Mouse (Mus musculus): ENCODE data around the gene Btbd9.
"Not testable (repeated sequence)": the region's sequence is repeated elsewhere in the genome, so short reads cannot be mapped to it uniquely, and the experiment has no call there.

Btbd9 gene

GRCm38 (mm10) chr17:30575941-30576773 is at the start of gene Btbd9:
Gene Btbd9, minus strand, starts transcription at chr17:30576488.
- DNase-seq, result peak; percentile 93

DNA sequence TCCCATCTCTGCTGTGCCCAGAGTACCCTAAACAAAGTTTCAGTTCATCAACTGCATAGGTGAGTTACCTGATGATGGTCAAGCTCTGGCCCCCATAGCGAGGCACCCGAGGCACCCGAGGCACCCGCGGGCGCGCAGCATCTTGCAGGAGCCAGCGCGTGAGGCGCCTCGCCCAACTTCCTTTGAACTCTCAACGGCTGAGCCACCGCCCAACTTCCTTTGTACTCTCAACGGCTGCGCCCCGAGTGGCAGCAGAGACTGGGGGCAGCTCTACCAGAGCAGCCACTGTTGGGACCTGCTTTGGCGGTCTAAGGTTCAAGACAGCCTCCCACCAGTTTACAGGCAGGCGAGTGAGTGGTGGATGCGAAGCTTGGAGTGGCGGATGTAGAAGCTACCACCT is 47.8 kb upstream of the Btbd9 start, which contains the start of gene Dnah8:
TSS of gene Dnah8 (plus strand) at position 223 of the 400 bp plus-strand sequence.
- DNase-seq, result not testable (repeated sequence)

- DNase-seq, result no peak
Measured at GRCm38 (mm10) chr17:30623200-30623599, 46.9 kb upstream of the Btbd9 start.

DNA sequence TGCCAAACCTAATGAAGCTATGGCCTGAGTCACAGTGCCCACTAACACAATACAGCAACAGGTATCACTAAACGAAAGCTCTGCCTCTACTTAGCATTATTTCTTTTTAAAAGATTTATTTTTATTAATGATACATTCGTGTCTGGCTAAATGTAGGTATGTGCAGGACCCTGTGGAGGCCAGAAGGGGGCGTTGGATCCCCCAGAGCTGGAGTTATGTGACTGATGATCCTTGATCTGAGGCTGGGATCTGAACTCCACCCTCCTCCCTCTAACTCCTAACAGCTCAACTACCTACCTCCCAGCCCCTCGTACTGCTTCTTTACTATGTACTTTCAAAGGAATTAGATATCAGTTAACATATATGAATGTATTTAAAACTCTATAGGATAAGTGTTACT is 45.2 kb upstream of the Btbd9 start:
- DNase-seq, result no peak

DNA sequence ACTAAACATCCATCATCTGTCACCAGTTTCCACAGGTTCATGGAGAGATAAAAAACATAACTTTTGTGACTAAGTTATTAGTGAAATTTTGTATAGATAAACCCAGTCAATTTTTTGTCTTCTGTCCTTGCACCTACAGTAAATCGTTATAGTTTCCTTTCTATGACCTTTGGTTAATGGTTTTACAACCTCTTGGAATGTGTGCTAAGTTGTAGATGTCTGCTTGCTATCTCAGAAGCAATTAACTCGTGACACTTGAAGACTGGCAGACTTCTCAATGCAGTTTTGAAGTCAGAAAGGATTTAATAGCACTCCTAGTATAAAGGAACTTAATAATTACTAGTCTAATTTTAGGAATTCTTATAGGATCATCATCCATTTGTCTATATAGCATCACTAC is 44.3 kb upstream of the Btbd9 start:
- DNase-seq, result no peak

DNA sequence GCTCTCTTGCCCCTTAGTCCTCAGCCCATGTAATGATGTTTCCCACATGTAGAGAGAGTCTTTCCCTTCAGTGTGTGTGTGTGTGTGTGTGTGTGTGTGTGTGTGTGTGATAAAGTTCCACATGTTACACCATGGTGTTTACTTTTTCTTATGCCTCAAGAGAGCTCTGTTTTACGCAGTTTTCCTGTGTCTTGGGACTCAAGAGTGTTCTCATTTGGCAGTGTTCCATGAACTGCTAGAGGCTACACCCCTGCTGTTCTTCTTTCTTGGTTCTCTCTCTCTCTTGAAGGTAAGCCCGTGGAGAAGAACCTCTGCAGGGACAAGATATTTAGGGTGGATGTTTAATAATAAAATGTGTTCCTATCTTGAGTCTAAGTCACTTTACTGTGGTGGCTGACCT is 42.9 kb upstream of the Btbd9 start:
- DNase-seq, result no peak

- DNase-seq, result no peak
Measured at GRCm38 (mm10) chr17:30618136-30618891, 42.0 kb upstream of the Btbd9 start.

DNA sequence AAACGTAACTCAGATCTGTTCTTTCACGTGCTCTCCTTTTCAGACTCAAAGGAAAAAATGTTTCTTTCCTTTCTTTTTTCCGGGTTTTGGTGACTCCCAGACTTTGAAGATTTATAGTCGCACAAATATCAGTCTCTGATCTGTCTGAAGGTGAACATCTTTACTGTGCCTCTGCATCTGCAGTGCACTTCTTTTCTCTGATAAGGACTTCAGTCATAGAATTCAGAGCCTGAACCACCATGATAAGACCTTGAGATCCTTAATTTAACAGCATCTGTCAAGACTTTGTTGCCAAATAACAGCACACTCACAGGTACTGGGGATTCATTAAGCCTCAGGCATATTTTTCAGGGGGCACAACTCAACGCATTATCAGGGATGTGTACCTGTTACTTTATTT is 39.9 kb upstream of the Btbd9 start:
- no peak for DNase-seq

DNA sequence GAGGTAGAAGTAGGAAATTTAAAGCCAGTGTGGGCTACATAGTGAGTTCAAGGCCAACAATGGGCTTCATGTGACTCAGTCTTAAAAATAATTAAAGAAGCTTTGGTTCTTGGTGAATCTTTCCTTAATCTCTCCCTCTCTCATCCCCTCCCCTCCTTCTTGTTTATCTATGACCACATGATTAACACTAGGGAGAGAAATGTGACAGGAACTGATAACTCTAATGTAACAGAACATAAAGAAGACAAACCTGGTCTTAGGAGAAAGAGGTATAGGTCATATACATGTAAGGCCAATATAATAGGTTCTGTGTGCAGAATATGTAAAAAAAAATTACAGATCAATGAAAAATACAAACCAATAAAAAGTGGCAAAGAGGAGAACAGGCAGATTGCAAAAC is 37.1 kb upstream of the Btbd9 start:
- no peak for DNase-seq

DNA sequence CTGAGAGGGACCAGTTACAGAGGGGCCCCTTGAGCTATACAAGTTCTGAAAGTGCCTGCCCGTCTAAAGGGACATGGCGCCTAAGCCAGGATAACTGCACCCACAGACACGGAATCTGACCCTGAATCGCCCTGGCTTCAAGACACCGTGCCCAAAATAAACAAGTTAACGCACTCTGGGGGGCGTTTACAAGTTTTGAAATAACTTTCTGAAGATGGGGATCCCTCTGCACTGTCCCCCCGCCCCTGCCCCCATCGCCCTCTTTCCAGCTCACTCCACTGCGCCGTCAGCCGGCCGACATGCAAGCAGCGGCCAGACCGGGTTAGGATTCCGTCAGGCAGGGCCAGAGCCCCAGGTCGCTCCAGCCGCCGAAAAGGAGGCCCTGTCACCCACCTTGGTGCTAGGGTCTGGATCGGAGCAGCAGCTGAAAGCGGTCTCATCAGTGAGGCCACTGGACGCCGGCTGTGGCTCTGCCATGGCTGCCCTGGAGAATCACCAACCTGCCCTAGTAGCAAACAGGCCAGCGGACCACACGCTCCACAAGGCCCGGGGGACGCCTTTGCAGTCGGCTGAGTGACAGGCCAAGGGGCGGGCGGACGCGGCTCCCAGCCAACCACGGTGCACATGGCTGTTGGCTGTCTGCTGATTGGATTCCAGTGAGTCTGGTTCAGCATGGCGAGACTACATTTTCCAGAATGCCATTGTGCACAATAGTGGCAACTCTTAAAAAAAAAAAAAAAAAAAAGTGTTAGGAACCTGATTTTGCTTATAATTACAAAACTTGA is 36.0 kb upstream of the Btbd9 start:
- peak; percentile 100 for DNase-seq

DNA sequence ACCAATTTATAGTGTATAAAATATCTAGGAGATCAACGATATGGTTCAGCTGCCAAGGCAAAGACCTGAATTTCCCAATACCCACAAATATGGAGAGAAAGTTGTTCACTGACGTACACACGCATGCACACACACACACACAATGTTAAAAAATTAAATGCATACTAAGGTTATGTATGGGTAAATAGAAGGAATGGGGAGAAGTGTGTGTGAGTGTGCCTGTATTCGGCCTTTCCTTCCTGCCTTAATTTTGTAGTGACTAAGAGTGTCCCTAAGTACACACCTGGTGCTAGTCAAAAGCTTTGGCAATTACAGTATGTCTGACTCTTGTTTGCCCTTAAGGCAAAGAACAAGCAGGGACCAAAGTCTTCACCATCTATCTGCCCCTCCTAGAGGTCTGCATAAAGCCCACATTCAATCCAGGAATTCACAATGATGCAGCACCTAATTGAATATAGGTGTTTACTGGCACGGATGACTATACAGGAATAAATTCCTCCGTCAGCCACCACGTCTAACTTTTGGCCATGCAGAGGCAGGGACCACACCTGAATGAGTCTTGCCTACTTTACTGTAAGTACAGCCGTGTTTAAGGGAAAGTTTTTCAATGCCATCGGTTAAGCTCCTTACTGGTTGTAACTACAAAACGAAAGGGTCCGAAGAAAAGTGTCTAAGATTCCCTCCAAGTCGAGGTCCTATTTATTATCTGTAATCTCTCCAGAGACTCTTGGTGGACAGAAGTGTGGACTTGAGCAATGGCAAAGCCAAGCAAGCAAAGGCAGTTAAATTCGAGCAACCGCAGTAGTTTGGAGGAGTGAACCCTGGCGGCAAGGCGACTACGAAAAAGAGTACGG is 35.2 kb upstream of the Btbd9 start:
- DNase-seq, result no peak

DNA sequence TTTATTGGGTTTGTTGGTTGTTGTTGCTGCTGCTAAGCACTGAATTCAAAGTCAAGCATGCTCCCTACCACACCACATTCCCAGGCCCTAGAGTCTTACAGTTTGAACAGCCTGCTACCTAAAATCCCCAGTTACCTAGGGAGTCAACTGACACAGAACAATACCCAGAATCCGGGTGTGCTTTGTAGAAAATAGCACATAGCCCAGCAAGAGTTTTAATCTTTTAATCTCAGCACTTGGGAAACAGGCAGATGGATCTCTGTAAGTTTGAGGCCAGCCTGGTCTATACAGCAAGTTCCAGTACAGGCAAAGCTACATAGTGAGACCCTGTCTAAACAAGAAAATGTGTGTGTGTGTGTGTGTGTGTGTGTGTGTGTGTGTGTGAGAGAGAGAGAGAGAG is 34.5 kb upstream of the Btbd9 start:
- DNase-seq, result no peak

DNA sequence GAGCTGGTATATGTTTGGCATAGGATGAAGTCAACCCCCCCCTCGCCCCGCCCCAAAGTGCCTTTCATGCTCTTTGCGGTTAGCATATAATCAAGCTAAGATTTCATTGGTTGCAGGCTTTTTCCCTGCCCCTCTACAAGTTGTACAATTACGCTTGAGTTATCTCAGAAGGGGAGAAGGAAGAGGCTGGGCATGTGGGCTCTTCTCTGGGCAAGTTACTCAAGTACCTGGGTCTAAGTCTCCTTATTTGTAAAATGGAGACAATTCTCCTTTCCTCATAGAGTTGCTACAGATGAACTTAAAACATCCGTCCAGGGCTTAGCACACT is 33.7 kb upstream of the Btbd9 start:
- no peak for DNase-seq

- no peak for DNase-seq
Measured at GRCm38 (mm10) chr17:30609305-30609979, 33.2 kb upstream of the Btbd9 start.

DNA sequence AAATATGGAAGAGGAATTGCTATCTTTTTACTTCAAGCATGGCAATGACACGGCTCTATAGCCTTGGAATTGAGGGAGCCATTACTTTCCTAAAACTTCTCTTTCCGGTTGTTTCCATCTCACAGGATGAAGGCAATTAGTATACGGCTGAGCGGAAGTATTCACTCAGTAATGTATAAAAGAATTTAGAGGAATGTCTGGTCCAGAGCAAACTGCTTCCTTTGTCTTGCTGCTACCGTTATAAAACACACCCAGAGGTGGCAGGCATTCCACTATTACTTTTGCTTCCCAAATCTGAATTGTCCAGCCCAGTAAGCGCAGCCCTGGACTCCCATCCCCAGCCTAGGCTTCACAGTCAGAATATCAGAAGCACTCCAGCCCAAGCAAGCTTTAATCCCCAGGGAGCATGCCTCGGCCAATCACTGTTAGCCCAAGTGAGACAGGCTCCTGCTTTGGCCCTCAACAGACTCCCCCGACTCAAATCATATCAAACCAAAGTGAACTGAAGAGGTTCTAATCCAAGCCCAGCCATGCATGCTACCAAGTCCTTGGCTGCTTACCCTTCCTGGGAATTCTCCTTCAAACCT is 31.7 kb upstream of the Btbd9 start:
- no peak for DNase-seq

GRCm38 (mm10) chr17:30607330-30607729 is 31.0 kb upstream of the Btbd9 start:
- DNase-seq, result no peak

- no peak for DNase-seq
Measured at GRCm38 (mm10) chr17:30606634-30607081, 30.4 kb upstream of the Btbd9 start.

DNA sequence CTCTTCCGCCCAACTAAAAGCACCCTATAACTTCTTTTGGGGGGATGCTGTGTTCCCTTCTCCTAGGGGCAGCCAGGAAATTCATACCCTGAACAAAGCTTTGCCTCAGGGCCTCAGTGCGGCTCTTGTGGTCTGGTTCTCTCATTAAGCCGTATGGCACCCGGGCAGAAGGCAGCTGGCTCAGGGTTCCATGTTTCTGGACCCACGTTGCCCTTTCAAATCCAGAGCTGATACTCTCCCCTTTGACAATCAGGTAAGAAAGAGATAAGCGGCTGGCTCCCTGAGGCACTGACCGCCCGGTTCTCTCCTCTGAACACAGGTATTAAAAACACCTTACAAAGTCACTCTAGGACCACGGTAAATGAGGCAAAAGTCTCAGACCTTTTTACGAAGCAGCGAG is 29.9 kb upstream of the Btbd9 start:
- DNase-seq, result no peak

GRCm38 (mm10) chr17:30605001-30605400 is 28.7 kb upstream of the Btbd9 start:
- DNase-seq, result no peak

DNA sequence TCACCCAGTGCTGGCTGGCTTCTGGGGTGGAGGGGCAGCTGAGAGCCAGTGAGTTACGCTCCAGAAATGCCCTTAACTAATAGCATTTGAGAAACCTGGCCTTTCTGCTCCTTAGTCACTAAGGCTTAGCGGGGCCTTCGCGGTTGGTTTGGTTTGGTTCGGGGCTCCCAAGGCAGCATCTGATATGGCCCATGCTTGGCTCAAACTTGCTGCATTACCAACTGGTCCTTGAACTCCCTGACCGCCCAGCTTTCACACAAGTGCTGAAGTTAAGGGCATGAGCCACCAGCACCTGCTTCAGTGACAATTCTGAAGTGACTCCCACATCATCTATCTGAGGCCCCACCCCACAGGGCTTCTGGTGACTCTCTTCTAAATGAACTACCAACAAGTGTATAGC is 28.0 kb upstream of the Btbd9 start:
- DNase-seq, result no peak

- no peak for DNase-seq
Measured at GRCm38 (mm10) chr17:30602175-30602574, 25.9 kb upstream of the Btbd9 start.

GRCm38 (mm10) chr17:30598300-30598699 is 22.0 kb upstream of the Btbd9 start:
- DNase-seq, result no peak
